Mouse (Mus musculus) heart, postnatal 10 days (tissue): ENCODE measurements around the gene Mei4. TPM values are rescaled to one million over a fixed set of nuclear protein-coding genes. Genes with fewer than 3 reads are reported as not detected.
A peak's percentile ranks its signal among the peaks of the same experiment; 100 is the strongest.

Experiments
- DNase-seq, 2 experiments: peaks; one replicate each; pipeline ENCODE4 v3.0.0; 2021
- intact Hi-C: fragments of 180-260 bp; cut with DNase I; formaldehyde crosslinking; loops from one replicate; pipeline ENCODE4 v1.15.1; 2025
- total RNA-seq, 2 experiments: library from RNA; stranded (reverse); gene quantifications; 2 replicates each; pipeline ENCODE4 v1.2.3; 2021

The Mei4 gene
- total RNA-seq: not detected

DNA sequence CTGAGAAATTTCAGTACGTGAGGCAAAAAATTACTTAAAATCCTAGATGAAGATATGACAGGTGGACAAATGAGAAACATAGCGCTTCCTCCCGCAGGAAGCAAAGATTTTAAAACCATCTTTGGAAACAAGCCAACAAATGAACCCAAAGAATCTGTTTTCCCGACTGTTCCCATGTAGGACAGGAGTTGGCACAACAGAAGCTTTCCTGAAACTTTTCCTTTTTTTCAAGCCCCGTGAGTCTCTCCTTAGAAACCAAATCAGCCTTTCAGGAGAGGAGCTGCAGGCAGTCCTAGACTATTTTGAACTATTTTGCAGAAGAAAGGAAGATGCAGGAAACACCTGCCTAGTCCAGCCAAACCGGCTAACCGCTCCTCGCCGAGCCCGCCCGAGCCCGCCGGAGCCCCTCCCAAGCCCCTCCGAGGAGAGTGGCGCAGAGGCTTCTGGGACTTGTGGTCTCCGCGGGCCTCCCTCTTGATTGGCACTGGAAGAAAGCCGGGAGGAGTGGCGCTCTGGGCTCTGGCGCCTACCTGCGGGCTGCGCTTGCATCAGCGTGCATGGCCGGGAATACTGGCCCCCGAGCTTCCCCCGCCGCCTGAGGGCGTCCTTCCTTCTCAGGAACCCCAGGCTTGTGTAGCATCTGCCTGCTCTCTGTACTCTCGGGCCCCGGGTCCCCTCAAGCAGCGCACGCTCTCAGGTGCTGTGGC is at the start of gene Mei4:
Gene Mei4 (plus strand): TSS at position 490 of the 707 bp plus-strand sequence.
- intact Hi-C loops: no loop called here
- DNase-seq: peak; percentile 54 to 59

DNA sequence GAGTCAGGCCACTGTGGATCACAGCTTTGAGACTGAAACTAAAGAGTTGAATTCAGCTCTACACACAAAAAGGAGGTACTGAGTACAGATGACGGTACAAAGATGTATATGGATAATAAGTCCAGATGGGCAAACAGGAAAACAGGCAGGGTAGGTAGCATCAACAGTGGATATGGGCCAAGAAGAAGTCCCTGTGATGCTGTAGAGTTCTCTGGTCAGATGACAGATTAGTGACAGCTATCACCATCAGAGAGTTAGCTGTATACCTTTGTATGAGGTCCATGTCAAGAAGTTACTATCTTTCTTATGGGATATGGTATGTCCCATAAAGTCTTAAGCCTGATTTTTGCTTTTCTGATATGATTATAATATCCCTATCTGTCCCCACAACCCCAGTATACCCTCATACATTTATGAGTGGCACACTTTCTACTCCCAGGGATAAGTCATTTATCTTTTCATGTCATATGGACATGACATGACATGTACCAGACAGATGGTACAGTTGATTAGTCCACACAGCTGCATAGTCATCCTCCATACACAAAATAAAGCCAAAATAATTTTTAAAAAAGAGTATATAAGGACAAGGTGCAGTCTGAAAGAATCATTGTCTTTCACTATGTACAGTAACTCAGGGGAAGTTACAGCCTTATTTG is 43.6 kb upstream of the Mei4 start:
- DNase-seq: no peak
- intact Hi-C loops: no loop called here

DNA sequence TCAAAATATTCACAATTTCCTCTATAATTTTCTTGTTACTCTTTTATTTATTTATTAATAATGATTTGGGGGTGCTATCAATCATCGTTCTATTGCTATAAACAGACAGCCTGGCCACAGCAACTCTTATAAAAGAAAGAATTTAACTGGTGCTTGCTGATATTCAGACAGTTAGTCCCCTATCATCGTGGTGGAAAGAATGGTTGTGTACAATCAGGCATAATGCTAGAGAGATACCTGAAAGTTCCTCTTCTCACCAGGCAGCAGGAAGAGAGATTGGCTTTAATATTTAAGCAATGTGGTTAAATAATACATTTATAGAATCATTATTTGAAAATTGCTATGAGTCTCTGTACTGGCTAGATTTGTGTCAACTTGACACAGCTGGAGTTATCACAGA is 35.9 kb upstream of the Mei4 start:
- no peak for DNase-seq
- intact Hi-C loops: no loop called here

DNA sequence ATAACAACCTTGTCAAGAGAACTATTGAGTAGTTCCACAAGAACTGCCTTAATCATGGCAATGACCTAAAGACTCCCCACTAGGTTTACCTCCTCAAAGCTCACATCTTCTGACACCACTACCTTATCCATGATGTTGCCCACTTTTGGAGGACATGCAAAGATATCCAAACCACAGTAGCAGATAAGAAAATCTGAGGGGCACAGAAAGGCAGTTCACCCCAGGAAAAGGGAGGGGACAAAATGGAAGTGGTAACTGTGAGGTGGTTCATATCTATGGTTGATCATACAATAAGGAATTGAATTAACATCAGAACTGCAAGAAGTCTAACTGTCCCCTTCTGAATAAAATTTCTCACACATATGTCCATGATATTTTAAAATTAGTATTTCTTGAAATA is 29.4 kb upstream of the Mei4 start:
- no peak for DNase-seq
- intact Hi-C loops: no loop called here

DNA sequence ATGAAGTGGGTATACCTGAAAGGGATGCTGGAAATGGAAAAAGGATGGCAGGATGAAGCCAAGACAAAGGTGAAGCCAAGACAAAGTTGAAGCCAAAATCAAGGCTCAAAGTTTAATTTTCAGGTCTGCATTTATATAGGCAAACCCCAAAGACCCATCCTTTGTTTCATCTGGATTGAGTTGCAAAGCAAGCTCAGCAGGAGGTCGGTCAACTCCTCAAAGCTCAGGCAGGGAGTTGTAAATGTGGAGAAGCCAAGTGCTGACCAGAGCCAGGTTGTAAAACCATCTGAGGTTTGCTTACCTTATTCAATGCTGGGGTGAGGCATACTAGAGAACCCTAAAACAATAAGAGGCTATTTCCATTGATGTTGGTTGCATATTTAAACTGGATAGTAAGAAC is 4.6 kb upstream of the Mei4 start:
- intact Hi-C loops: no loop called here
- no peak for DNase-seq

DNA sequence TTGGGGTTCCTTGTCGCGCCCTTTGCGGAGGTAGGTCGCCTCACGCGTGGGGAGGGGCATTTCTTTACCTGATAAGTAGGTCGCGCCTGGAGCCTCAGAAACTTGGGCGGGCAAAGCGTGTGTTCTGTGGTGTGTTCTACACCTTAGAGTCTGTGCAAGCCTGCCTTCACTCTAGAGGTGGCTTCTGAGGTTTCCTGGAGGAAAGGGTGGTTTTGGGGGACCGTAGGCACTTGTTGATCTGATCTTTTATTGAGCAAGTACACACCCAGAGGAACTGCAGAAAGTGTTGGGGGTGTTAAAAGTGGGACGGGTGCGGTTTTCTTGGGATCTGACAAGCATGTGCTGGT is 391 bp downstream of the Mei4 start:
- no peak for DNase-seq
- intact Hi-C loops: no loop called here

DNA sequence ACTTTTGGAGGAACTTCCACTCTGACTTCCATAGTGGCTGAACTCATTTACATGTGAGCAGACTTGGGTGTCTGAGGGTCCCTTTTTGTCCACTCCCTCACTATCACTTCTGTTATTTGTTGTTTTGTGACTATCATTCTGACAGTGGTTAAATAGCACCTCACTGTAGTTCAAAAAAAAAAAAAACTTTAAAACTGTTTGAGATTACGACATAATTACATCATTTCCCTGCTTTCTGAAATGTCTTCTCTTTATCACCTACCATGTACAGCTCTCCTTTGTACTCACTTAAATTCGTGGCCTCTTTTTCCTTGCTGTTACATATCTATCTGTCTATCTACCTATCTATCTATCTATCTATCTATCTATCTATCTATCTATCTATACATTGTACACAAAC is 2.6 kb downstream of the Mei4 start:
- no peak for DNase-seq
- intact Hi-C loops: no loop called here

DNA sequence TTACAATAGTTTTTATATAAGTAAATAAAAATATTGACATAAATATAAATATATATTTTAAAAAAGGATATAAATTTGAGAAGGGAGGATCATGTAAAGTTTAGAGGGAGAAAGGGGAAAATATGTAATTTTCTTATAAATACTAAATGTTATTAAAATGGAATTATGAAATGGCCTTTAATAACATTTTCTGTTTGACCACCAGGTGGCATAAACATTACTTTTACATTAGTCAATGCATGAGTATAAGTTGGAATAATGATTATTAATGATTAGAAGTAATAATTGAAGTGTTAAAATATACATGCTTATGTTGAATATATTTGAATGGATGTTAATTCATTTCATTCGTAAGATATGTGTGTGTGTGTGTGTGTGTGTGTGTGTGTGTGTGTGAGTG is 58.0 kb downstream of the Mei4 start:
- intact Hi-C loops: no loop called here
- DNase-seq: no peak

DNA sequence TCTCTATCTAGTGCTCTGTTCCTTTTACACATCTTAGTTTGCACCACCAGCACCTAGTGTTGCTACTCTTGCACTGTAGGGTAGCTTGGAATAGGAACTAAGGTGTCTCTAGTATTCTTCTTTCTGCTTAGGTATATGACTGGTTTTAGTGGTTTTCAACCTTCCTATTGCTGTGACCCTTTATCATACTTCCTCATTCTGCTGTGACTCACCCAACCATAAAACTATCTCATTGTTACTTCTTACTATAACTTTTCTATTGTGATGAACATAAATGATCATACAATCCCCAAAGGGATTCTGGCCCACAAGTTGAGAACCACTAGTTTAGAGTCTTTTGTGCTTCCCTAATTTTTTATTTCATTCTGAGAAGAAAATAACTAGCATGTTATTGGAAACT is 61.3 kb downstream of the Mei4 start:
- no peak for DNase-seq
- intact Hi-C loops: no loop called here

DNA sequence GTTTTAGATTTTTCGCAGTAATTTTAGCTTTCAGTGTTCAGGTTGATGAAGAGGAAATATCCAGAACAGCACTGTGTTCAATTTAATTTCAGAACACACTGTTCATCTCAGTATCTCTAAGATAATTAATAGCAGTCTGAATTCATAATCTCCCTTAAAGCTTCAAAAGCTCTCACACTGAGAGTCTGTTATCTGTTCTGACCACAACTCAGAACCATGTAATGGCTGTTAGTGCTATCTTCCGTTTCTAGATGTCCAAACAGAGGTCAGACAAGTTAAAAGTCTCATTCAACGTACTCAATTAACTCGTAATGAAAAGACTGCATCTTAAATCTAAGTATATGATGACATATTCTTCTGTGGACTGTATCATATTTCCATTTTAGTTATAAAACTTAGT is 77.1 kb downstream of the Mei4 start:
- intact Hi-C loops: no loop called here
- DNase-seq: no peak

DNA sequence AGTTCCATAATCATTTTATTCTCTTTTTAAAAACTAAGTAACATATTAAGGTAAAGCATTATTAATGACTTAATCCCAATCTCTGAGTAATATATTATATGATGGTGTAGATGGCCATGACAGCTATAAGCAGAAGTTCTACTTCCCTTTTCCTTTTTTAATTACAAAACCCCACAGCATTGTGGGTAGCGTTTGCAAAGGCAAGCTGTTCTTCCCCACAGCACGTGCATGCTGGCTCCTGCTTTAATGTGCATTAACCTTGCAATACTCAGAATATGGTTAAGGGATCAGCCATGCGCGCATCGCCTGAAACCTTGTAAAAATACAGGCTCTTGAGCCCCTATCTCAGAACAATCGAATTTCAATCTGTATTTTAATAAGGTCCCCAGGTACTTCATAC is 82.2 kb downstream of the Mei4 start:
- DNase-seq: no peak
- intact Hi-C loops: no loop called here

DNA sequence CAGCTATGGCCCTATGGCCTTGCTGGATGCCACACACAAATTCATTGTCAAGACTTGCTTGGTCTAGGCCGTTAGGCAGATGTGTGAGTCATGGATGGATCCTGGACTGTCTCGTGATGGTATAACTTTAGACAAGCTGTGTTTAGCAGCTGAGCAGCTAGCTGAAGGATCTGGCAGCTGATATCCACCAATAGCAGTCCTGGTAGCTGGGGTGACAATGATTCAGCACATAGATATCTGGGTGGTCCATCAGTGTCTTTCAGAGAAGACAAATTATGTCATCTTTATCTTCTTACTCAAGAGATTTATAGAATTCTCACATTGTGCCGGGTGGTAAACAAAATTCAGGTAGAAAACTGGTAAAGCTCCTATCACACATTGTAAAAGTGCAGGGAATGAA is 93.4 kb downstream of the Mei4 start:
- intact Hi-C loops: no loop called here
- no peak for DNase-seq

DNA sequence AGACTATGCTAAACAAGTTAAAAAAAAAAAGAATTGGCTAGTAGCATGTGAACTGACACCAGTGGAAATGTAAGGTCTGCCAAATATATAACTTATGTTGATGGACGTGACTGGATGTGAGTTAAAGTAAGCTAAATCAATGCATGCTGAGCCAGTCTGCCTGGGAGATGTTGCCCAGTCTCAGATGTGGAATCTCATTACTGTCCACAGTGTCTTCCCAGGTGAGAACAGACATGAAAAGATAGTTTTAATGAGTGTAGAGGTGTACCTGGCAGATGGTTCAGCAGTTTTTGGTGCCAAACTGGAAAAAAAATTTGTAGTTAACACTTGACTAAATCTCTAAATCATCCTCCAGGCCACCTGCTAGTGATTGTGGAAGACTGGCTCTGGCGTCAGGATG is 94.4 kb downstream of the Mei4 start:
- DNase-seq: no peak
- intact Hi-C loops: no loop called here

DNA sequence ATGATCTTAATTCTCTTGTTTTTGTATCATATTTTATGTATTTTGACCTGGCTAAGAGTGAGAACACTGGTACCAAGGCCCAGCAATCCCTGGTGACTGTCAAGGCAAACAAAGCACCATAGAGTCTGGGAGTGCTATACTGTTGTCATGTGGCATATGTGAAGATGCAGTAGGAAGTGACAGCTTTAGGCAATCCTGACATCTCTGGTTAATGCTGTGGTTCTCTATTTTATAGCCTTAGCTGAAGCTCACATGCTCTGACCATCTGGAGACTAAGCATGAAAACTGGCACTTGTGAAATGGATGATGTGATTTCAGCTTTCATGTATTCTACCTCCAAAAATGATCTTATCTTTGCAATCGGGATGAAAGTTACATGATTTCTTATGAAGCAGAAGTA is 103.3 kb downstream of the Mei4 start:
- intact Hi-C loops: no loop called here
- no peak for DNase-seq

DNA sequence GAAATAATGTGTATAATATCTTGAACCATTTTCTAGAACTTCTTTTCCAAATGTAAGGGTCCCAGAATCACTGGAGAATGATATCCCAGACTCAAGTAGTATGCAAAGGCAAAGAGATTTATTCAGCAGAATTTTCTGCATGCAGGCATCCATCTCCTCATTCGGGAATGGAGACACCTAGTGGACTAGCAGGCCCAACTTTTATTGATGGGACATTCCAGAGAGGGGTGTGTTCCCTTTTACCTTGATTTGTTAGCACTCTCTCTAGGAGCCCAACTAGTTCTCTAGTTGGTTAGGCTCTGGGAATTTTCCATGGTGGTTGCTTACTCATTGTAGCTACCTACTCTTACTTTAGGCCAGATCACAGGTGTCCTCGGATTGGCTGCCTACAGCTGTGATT is 105.5 kb downstream of the Mei4 start:
- intact Hi-C loops: no loop called here

DNA sequence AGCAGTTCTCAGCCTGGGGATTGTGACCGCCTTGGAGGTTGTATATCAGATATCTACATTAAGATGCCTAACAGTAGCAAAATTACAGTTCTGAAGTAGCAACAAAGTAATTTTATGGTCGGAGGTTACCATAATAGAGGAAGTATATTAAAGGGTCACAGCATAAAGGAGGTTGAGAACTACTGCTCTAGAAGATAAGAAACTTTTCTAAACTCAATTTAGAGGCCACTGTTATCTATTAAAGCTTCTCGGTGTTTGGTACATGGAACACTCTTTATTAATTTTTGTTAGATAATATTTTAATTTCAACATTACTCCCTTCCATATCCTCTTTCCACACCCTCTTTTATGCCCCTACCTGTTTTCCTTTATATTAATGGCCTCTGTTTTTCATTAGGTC is 119.0 kb downstream of the Mei4 start:
- no peak for DNase-seq
- intact Hi-C loops: no loop called here

More for the DNA sequence above, 105.5 kb downstream of the Mei4 start:
- DNase-seq: no peak

DNA sequence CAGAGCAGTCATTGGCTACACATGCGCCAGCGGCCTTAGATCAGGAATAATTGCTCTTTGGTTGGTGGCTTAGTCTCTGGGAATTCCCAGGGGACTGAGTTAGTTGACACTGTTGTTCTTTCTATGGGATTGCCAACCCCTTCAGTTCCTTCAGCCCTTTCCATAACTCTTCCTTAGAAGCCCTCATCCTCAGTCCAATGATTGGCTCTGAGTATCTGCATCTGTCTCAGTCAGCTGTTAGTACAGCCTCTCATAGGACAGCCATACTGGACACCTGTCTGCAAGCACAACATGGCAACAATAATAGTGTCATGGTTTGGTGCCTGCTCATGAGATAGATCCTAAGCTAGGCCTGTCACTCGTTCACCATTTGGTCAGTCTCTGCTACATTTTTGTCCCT is 149.5 kb downstream of the Mei4 start:
- intact Hi-C loops: no loop called here
- no peak for DNase-seq

DNA sequence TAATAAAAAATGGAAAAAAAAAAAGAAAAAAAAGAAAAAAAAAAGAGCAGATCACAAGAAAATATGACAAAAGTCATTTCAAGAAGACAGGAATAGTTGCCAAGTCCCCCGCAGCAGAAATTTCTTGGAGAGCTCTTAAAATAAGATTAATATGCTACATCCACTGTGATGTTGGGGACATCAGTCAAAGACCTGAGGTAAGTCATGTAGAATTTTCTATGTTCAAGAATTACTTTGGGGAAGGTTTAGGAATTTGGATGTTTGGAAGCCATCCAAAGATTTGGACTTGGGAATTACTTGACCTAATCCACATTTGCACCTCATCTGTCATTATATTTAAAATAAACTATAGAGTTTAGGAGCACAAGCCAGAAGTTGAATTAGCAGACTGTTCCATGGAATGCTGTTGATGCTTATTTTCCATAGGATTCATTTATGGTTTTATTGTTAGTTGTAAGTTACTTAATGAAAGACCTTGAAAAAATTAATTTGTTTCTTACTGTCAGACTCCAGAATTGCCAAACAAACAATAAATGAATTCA is 179.1 kb downstream of the Mei4 start:
- intact Hi-C loops: no loop called here

DNA sequence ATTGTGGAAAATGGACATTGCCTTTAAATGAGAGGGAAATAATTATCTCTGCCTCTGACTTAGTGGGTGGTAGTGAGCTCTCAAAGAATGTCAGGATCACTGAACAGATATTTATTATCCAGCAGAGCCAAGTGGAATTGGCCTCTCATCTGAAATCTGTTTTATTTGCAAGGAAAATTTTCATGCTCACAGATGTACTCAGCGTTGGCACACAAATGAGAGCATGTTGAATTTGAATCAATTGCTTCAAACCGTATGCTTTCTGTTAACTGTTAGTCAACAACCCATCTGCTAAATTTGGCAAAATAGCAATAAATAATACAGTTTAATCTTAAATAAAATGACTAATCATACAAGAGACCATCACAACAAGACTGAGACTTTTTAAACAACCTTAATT is 181.0 kb downstream of the Mei4 start:
- intact Hi-C loops: no loop called here
- no peak for DNase-seq

More for the DNA sequence above, 179.1 kb downstream of the Mei4 start:
- DNase-seq: no peak

DNA sequence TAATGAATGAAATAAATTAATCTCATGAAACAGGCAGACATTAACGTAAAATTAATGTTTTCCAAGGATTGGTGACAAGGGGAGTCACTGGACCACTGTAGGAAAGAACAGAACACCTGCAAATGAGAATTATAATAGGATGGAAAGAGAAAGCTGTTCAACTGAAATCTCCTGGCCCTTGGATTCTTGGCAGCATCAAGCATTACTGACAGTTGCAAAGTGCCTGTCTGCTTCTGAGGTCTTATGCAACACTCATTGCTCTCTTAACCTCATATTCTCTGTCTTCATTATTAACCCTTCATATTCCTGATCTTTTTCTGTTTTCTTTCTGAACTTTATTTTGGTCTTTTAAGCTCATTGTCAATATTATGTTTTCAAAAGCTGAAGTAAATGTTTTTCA is 210.4 kb downstream of the Mei4 start:
- DNase-seq: no peak
- intact Hi-C loops: no loop called here

DNA sequence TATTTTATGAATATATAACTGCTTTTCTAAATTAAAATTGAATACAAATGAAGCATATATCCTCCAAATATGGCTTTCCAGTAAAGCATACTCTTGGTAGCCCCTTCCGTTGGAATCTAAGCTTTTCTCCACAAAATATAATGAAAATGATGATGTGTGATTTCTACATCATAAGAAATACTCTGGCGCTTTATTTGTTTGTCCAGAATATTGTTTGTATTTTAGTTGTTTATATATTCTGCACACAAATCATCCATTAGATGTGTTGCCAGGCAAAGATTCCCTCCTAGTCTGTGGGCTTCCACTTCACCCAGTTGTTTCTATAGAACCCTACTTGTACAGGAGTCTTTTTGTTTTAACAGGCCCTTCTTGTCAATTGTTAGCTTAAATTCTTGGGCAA is 211.8 kb downstream of the Mei4 start:
- intact Hi-C loops: no loop called here

DNA sequence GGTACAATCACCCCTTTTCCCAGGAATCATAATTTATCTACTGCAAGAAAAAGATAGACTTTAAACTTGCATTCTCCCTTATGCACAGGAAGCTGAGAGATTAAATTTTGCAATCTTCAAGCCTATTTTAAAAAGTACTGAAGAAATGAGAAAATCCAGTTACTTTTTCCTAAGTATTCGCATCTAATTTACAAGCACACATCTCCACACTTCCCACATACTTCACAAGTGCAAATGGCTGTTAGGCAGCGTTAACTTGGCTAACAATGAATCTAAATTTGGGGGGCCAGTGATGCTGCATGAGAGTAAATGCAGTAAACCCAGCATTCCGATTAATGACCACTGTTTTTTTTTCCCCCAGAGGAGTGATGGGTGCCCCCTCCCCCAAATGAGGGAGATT is 232.9 kb downstream of the Mei4 start:
- intact Hi-C loops: no loop called here
- no peak for DNase-seq

More for the DNA sequence above, 211.8 kb downstream of the Mei4 start:
- no peak for DNase-seq

DNA sequence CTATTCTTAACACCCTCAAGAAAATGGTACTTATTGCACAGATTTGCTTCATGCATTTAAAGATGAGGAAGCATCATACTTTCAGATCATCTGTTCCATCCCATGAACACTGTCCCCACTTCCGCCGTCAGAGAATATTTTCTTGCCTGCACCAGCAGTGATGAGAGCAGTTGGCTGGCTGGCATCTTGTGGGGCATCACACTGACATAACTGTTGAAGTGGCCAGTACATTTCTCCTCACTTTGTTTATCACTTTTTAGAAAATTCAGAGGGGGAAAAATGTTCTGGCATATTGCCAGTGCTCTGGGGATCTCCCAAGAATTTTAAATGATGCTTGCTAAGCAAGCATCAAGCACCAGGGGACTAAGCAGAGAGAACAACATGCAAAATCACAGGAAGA is 251.4 kb downstream of the Mei4 start:
- intact Hi-C loops: no loop called here
- no peak for DNase-seq
